Mouse (Mus musculus): ENCODE results near the gene Ren1.

DNA sequence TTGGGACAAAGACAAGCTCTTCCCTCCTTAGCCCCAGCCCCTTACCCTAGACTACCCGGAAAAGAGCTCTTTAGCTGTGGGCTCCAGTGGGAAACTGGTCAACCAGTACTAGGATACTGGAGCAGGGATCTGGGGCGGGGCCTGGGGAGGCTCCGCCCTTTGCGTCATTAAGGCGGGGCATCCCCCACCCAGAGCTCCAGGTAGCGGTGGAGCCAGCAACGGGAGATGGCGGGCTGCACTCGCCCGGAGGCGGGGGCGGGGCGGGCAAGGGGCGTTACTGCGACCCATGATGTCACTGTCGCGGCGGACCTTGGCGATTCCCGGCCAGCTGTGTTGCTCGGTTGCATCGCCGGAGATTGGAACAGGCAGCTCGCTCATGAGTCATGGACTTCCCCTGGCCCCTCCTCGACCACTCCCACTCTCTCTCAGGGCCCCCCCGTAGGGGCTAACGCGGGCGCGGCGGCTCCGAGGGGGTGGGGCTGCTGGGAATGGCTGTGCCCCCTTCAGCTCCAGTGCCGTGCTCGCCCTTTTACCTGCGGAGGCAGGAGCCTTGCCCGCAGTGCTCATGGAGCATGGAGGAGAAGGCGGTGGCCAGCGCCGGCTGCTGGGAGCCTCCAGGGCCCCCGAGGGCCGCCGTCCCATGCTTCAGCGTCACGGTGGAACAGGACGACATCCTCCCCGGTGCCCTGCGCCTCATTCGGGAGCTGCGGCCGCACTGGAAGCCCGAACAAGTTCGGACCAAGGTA lies 13.1 kb downstream of the Ren1 start, which contains the start of gene Etnk2:
- TF ChIP-seq CTCF (IDR thresholded peaks at IDR 0.05) (no peak), EP300 (IDR thresholded peaks at IDR 0.05) (no peak)
